Mouse (Mus musculus) kidney, embryonic 15.5 days (tissue): Measurements from ENCODE around the gene Rnase11. TPM values are rescaled to one million over a fixed set of nuclear protein-coding genes. Genes with fewer than 3 reads are reported as not detected.

Source experiments
- ATAC-seq: fragments of 200-750 bp; cut with Nextera tagmentation; replicated peaks from 2 replicates; pipeline ENCODE4 v1.8.0; 2017; ENCODE audit warnings: moderate TSS enrichment; ENCODE audit not compliant: low FRiP score
- H3K27ac ChIP-seq: fragments of 300-500 bp; sonication (generic); 2 replicates; pipeline ENCODE4 v1.5.1; 2015; ENCODE audit warnings: mild to moderate bottlenecking, inconsistent platforms
- H3K27me3 ChIP-seq: fragments of 300-500 bp; sonication (generic); 2 replicates; pipeline ENCODE4 v1.6.1; 2015; ENCODE audit warnings: inconsistent platforms
- H3K36me3 ChIP-seq: fragments of 300-500 bp; sonication (generic); 2 replicates; pipeline ENCODE4 v1.6.1; 2015; ENCODE audit warnings: inconsistent platforms
- H3K4me1 ChIP-seq: fragments of 300-500 bp; sonication (generic); 2 replicates; pipeline ENCODE4 v1.6.1; 2015; ENCODE audit warnings: inconsistent platforms
- H3K4me2 ChIP-seq: fragments of 300-500 bp; sonication (generic); 2 replicates; pipeline ENCODE4 v1.6.1; 2015; ENCODE audit warnings: moderate library complexity, mild to moderate bottlenecking, inconsistent platforms
- H3K4me3 ChIP-seq: fragments of 300-500 bp; sonication (generic); replicated peaks from 2 replicates; pipeline ENCODE4 v1.5.1; 2015; ENCODE audit warnings: mild to moderate bottlenecking, inconsistent platforms
- H3K9ac ChIP-seq: fragments of 300-500 bp; sonication (generic); 2 replicates; pipeline ENCODE4 v1.6.1; 2015; ENCODE audit warnings: mild to moderate bottlenecking, inconsistent platforms
- H3K9me3 ChIP-seq: fragments of 300-500 bp; sonication (generic); replicated peaks from 2 replicates; pipeline ENCODE4 v1.6.1; 2016; ENCODE audit warnings: inconsistent platforms
- WGBS: fragments of 180-500 bp; shearing (Covaris S2); methylation state at CpG from one replicate; pipeline ENCODE4 v1.1.7; 2015; ENCODE audit warnings: mixed read lengths; 5-methylcytosine and 5-hydroxymethylcytosine counted together
- polyA plus RNA-seq: library from polyadenylated mRNA; unstranded; fragments of >200 nt; fragmentation: Nextera tagmentation; extraction: Ambion mirVana; gene quantifications from 2 replicates; pipeline ENCODE4 v1.2.1, GENCODE M21; 2015

Rnase11 gene
- polyA plus RNA-seq, 1 experiment from 2014 or later = 0.38 TPM

GRCm38 (mm10) chr14:51069617-51070016 lies 19.7 kb upstream of the Rnase11 start:
- H3K4me3 ChIP-seq = no peak overlapping the region
- no peaks in the 10 kb centered on the region for H3K9me3 ChIP-seq
- peaks cover 12% of the 10 kb centered on the region; the same call in 1 of the 2 replicates for H3K4me1 ChIP-seq
- H3K27ac ChIP-seq = no peak overlapping the region
- ATAC-seq = no peak
- H3K9ac ChIP-seq = no peak overlapping the region
- no peak overlapping the region for H3K4me2 ChIP-seq
- 95% methylated on average over 2 of the region's 2 CpGs for WGBS
- H3K27me3 ChIP-seq = 0 out of 2 replicates have a peak, but pooled peaks cover 3% of the 10 kb centered on the region
- no peaks in the 10 kb centered on the region for H3K36me3 ChIP-seq

- WGBS = 51% methylated on average over 5 of the region's 5 CpGs
- Histone ChIP-seq H3K27ac (no peak overlapping the region), H3K4me2 (no peak overlapping the region), H3K9ac (no peak overlapping the region), H3K4me3 (no peak overlapping the region), H3K36me3 (no peaks in the 10 kb centered on the region), H3K27me3 (0 out of 2 replicates have a peak, but pooled peaks cover 3% of the 10 kb centered on the region), H3K4me1 (peaks cover 12% of the 10 kb centered on the region; the same call in 1 of the 2 replicates), H3K9me3 (no peaks in the 10 kb centered on the region)
- ATAC-seq = no peak
Measured at GRCm38 (mm10) chr14:51068956-51069355, 19.0 kb upstream of the Rnase11 start.

GRCm38 (mm10) chr14:51060761-51061160 lies 10.8 kb upstream of the Rnase11 start:
- Histone ChIP-seq H3K4me3 (no peak overlapping the region), H3K36me3 (no peaks in the 10 kb centered on the region), H3K9me3 (no peaks in the 10 kb centered on the region), H3K27me3 (no peaks in the 10 kb centered on the region), H3K27ac (no peak overlapping the region), H3K4me1 (peaks cover 21% of the 10 kb centered on the region), H3K9ac (no peak overlapping the region), H3K4me2 (no peak overlapping the region)
- 86% methylated on average over 5 of the region's 5 CpGs for WGBS
- ATAC-seq = no peak

GRCm38 (mm10) chr14:51057401-51057831 lies 7.5 kb upstream of the Rnase11 start, which contains the start of gene Rnase12:
Gene Rnase12, minus strand, starts transcription at chr14:51057661.
- WGBS = 38% methylated on average over 9 of the region's 9 CpGs
- peak; percentile 59 for ATAC-seq
- H3K9ac ChIP-seq = no peak within 1 kb of the TSS
- H3K4me2 ChIP-seq = peak within 1 kb of the TSS; percentile 38
- H3K27me3 ChIP-seq = no peaks in the 10 kb centered on the region
- no peaks in the 10 kb centered on the region for H3K9me3 ChIP-seq
- H3K4me3 ChIP-seq = no peak within 1 kb of the TSS
- H3K27ac ChIP-seq = peak within 1 kb of the TSS; percentile 59
- peaks cover 36% of the 10 kb centered on the region for H3K4me1 ChIP-seq
- H3K36me3 ChIP-seq = no peaks in the 10 kb centered on the region

- Histone ChIP-seq H3K36me3 (no peaks in the 10 kb centered on the region), H3K4me2 (peak overlapping the region; percentile 17; the same call in 1 of the 2 replicates), H3K4me3 (no peak overlapping the region), H3K27ac (peak overlapping the region; percentile 64), H3K9me3 (no peaks in the 10 kb centered on the region), H3K27me3 (no peaks in the 10 kb centered on the region), H3K4me1 (peaks cover 46% of the 10 kb centered on the region), H3K9ac (no peak overlapping the region)
- WGBS = 61% methylated on average over 13 of the region's 13 CpGs
- no peak for ATAC-seq
Measured at GRCm38 (mm10) chr14:51054243-51055237, 4.6 kb upstream of the Rnase11 start.

GRCm38 (mm10) chr14:51053176-51053575 lies 3.2 kb upstream of the Rnase11 start:
- Histone ChIP-seq H3K4me1 (peaks cover 46% of the 10 kb centered on the region), H3K9ac (no peak overlapping the region), H3K4me2 (0 out of 2 replicates have a peak overlapping the region, but pooled peaks have one; percentile 35), H3K36me3 (no peaks in the 10 kb centered on the region), H3K27ac (peak overlapping the region; percentile 69), H3K4me3 (no peak overlapping the region), H3K9me3 (no peaks in the 10 kb centered on the region), H3K27me3 (no peaks in the 10 kb centered on the region)
- 21% methylated on average over 5 of the region's 5 CpGs for WGBS
- ATAC-seq = peak; percentile 84

- Histone ChIP-seq H3K4me2 (no peak overlapping the region), H3K27ac (peak overlapping the region; percentile 69; the same call in 1 of the 2 replicates), H3K4me1 (peaks cover 40% of the 10 kb centered on the region), H3K27me3 (no peaks in the 10 kb centered on the region), H3K36me3 (no peaks in the 10 kb centered on the region), H3K9me3 (no peaks in the 10 kb centered on the region), H3K9ac (no peak overlapping the region), H3K4me3 (no peak overlapping the region)
- 41% methylated on average over 5 of the region's 5 CpGs for WGBS
- 0 out of 2 replicates have a peak, but pooled peaks have one; percentile 17 for ATAC-seq
Measured at GRCm38 (mm10) chr14:51051941-51052340, 2.0 kb upstream of the Rnase11 start.

GRCm38 (mm10) chr14:51047846-51048245 lies 2.1 kb downstream of the Rnase11 start:
- ATAC-seq = no peak
- H3K4me3 ChIP-seq = no peak overlapping the region
- no peak overlapping the region for H3K4me2 ChIP-seq
- H3K9me3 ChIP-seq = no peaks in the 10 kb centered on the region
- H3K9ac ChIP-seq = no peak overlapping the region
- peaks cover 21% of the 10 kb centered on the region for H3K4me1 ChIP-seq
- no peak overlapping the region for H3K27ac ChIP-seq
- WGBS = 22% methylated on average over 5 of the region's 5 CpGs
- no peaks in the 10 kb centered on the region for H3K36me3 ChIP-seq
- no peaks in the 10 kb centered on the region for H3K27me3 ChIP-seq

GRCm38 (mm10) chr14:51041769-51042168 lies 8.2 kb downstream of the Rnase11 start, which contains the start of gene Rnase9:
Gene Rnase9, minus strand, starts transcription at chr14:51041869.
- no peak within 1 kb of the TSS for H3K4me3 ChIP-seq
- 80% methylated on average over 6 of the region's 6 CpGs for WGBS
- ATAC-seq = no peak

GRCm38 (mm10) chr14:51036214-51036613 lies 13.7 kb downstream of the Rnase11 start:
- H3K9ac ChIP-seq = no peak overlapping the region
- H3K4me1 ChIP-seq = no peaks in the 10 kb centered on the region
- ATAC-seq = no peak
- no peaks in the 10 kb centered on the region for H3K27me3 ChIP-seq
- H3K9me3 ChIP-seq = no peaks in the 10 kb centered on the region
- H3K27ac ChIP-seq = no peak overlapping the region
- H3K4me3 ChIP-seq = no peak overlapping the region
- H3K4me2 ChIP-seq = no peak overlapping the region
- WGBS = 83% methylated on average over 4 of the region's 4 CpGs
- H3K36me3 ChIP-seq = no peaks in the 10 kb centered on the region

More at GRCm38 (mm10) chr14:51041769-51042168, 8.2 kb downstream of the Rnase11 start, which contains the start of gene Rnase9:
- H3K27ac ChIP-seq = no peak within 1 kb of the TSS
- H3K4me2 ChIP-seq = no peak within 1 kb of the TSS
- no peak within 1 kb of the TSS for H3K9ac ChIP-seq
- no peaks in the 10 kb centered on the region for H3K36me3 ChIP-seq
- H3K27me3 ChIP-seq = no peaks in the 10 kb centered on the region
- H3K9me3 ChIP-seq = no peaks in the 10 kb centered on the region
- H3K4me1 ChIP-seq = no peaks in the 10 kb centered on the region

- no peak overlapping the region for H3K9ac ChIP-seq
- no peak overlapping the region for H3K4me3 ChIP-seq
- no peak for ATAC-seq
- no peak overlapping the region for H3K4me2 ChIP-seq
- no peaks in the 10 kb centered on the region for H3K36me3 ChIP-seq
- no peak overlapping the region for H3K27ac ChIP-seq
- WGBS = 21% methylated on average over 1 of the region's 1 CpGs
- H3K27me3 ChIP-seq = no peaks in the 10 kb centered on the region
- no peaks in the 10 kb centered on the region for H3K4me1 ChIP-seq
- H3K9me3 ChIP-seq = no peaks in the 10 kb centered on the region
Measured at GRCm38 (mm10) chr14:51035206-51035605, 14.8 kb downstream of the Rnase11 start.
